Mouse (Mus musculus): ENCODE measurements around the gene Dut. TPM values are rescaled to one million over a fixed set of nuclear protein-coding genes. Genes with fewer than 3 reads are reported as not detected.

The Dut gene
- 100 to 1,000 TPM in 1 of 3 experiments, 10 to 100 TPM in 2; 40.9 to 169 (median 51.5) TPM for polyA plus RNA-seq (2017; shearing (Covaris generic))

DNA sequence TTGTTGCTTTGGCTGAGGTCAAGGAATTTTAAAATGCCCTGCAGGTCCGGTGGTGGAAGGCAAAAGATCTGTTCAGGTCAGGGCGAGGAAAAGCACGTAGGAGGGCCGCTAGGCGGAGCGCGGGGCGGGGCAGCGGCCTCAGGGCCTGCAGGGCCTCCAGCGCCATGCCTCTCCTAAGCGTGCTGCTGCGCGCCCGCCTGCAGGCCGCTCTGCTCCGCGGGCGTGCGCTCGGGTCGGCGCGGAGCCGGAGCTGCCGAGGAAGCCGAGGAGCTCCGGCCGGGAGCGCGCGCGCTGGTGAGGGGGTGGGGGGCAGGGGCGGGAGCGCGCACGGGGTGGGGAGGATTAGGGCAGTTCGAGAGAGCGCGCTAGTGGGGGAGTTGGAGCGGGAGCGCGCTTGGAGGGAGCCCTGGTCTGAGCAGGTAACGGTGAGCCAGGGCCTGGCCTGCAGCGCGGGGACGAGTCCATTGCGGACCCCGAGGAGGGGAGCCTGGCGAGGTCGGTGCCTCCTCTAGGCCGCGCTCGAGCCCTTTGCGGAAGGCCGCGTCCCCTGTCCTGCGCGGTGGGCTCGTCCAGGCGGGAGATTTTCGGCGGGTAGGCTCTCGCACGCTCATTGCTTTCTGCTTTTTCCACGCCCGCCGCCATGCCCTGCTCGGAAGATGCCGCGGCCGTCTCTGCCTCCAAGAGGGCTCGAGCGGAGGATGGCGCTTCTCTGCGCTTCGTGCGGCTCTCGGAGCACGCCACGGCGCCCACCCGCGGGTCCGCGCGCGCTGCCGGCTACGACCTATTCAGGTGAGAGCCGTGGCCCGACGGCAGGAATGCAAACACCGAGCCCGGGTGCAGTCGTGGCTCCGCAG, at the start of gene Dut:
Dut (plus strand) TSS at position 83 of the 854 bp plus-strand sequence.
- peak; percentile 94 for ATAC-seq

DNA sequence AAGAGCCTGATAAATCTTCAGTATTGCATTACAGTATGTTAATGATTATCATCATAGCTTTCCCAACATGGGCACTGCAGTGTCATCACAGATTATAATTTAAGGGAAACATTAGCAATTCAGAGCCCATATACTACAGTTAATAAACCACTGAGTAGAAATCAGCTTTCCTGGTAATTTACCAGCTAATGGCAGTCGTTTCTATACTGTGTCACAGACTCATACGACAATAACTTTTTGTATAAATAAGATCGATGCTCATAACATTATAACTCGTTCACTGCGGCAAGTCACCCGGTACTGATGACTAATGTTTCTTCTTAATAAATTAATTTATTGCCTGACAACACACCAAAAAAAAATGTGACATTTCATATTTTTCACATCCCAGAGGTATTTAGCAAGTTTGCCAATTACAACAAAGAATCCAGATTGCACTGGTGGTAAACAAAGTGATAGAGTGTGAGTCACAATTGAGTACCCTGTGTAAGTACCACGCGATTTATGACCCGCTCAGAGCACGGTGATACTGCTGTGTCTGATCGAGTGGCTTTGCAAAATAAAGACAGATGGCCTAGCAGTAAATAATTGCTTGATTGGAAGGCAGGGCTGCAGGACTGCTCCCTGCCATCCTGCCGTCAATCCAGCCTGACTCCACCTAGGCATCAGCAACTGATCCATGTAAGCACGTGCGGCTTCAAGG, 37.9 kb upstream of the Dut start:
- ATAC-seq = no peak

DNA sequence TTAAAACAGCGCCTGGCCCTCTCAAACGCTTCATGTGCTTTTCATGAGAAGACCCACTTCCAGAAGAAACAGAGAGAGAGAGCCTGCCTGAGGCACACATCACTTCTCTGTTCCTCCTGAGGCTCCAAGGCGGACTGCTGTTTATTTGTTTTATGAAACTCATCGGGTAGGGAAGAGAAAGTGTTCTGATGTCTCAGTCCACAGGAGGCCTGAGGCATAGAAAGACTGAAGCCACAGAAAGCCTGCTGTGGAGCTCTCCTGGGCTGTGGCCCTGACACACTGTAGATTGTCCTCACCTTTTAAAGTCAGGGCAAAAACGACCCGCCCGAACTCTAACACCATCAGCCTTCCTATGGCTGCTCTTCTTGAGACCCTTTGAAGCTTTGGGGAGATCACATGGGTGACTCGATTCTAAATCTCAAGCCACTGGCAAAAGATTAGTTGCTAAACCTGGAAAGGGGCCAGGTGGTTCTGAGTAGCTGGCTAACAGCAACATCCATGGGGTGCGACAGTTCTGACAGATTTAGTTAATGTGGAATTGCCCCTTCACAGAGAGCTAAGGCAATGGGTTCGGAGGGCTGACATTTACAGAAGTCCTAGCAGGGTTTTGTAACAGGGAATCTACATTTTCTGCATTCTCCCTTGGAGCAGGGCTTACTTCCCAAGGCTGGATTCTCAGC, 35.0 kb upstream of the Dut start:
- no peak for ATAC-seq

DNA sequence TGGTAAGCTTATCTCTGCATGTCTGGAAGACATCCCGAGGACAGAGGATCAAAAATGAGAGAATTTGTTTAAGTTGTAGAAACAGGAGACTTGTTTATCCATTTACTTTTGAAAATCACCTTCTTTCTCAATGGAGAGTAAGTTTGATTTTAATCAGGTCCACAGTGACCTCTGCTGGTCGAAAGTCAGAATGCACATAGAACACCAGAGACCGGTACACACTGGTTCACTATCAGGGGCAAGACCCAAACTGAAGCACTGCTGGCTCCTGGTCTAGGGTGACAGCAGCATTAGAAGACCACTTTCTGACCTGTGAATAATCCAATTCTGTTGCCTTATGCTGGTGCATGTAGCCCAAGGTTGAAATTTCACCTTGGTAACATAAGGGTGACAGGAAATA, 32.4 kb upstream of the Dut start:
- peak; percentile 65 for ATAC-seq

DNA sequence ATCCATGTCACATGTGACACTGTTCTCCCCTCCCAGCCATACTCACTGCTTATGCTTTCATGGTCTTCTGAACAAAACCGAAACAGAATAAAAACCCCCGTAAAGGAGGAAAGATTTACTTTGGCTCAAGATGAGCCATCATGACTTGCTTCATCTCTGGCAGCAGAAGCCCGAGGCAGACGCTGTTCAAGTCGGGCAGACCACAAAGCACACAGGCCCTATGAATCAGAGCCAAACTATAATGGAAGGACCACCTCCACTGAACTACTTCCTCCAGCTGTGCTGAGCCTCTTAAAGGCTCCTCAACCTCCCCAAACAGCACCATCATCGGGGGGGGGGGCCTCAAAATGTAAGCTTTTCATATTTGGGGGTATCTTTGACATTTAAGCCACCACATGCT, 29.7 kb upstream of the Dut start:
- ATAC-seq = no peak

DNA sequence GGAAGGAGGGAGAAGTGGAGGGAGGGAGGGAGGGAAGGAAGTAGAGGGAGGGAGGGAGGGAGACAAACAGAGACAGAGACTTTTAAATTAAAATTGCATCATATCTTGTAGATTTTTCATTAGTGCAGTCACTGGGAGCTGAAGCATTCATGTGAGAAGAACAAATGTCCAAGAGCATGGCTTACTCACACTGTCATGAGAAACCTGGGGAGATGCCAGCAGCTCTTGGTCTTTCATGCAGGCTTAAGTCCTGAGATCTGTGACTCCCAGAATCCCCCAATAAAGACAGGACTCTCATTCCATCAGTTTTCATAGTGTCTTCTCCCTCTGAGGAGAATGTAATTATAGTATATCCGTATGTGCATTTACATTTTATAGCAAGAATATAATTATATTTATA, 28.4 kb upstream of the Dut start:
- ATAC-seq = no peak

DNA sequence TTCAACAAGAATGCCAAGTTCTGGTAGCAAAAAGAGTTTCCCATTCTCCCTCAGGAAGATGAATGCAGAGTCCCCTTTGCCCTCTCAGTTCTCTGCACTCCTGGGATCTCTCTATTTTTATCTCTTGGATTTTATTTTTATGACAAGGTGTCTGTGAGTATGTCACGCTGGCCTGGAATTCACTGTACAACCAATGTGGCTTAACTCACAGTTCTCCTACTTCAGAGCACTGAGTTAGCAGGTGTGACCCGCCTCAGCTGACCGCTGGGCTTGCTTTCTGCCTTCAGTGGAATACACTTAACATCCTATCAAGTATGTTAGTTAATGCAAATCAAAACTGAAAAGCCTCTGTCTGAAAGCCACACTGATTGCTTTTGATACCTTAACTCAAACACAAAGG, 27.7 kb upstream of the Dut start:
- ATAC-seq = no peak

DNA sequence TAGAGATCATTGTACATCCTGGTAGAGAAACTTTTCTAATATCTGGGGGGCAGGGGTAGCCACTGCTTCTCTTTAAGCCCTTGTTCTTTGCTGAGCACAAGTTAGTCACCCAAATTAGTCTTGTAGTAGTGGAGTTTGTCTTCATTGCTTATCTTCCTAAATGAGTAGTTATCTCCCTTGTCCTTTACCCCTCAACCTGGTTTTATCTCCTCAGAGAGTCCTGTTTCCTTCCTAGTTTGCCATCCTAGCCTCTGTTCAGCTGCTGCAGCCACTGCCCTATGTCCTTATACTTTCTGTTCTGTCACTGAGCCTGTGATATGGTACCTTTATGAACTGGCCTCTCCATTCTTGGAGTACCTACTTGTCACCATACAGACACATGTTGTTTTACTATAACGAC, 25.3 kb upstream of the Dut start:
- no peak for ATAC-seq

DNA sequence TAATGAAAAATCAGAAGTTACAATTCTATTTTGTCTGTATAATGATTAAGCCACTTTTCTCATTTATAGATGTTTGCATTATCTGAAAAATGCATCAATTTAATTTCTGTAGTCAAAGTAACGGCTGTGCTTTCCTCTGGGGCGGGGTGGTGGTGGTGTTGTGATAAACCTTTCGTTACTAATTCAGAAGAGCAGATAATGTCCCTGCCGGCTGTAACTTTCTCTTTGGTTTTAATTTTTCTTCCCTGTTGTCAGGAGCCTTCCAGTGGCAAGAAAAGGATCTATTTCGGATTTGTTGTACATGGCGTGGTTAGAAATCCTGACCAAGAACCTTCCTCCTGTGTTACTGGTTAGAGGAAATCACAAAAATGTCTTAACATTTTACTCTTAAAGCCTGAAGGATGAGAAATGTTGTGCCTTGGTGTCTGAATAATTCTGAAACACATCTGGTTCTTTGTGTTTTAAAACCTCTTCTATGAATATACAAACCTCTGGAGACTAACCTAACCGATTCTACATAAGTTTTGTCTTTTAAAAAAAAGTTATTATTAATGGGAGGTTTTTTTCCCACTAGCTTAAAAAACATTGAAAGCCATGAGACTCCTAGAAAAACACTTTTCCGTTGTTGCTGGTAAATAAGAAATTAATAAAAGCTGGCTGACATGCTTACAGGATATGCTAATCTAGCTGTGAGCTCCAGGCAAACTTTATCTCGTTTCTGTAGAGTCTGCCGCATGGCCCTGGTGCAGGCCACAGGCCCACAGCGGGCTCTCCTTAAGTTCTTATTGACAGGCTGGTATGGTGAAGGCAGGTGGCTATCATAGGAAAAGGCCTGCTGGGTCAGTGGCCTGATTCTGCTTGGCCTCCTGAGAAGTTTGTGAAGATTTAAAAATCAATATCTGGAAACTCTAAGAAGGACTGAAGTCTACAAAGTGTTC, 18.2 kb upstream of the Dut start:
- no peak for ATAC-seq

DNA sequence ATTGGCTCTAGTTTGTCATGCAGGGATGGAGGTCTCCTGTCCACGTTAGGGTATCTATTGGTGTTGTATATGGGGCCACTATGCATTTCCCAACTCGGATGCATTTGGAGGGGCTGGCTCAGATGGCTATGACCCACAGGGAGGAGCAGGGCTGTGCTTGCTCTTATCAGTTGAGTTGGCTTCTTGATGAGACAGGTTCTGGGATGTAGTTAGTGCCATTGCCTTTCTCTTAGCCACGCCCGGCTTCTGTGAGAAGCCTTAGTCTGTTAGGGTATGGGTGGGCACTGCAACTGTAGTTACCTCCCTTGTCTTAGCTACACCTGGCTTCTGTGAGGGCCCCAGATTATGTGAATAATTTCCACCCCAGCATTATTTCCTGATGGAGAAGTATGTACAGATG, 14.8 kb upstream of the Dut start:
- ATAC-seq = no peak

DNA sequence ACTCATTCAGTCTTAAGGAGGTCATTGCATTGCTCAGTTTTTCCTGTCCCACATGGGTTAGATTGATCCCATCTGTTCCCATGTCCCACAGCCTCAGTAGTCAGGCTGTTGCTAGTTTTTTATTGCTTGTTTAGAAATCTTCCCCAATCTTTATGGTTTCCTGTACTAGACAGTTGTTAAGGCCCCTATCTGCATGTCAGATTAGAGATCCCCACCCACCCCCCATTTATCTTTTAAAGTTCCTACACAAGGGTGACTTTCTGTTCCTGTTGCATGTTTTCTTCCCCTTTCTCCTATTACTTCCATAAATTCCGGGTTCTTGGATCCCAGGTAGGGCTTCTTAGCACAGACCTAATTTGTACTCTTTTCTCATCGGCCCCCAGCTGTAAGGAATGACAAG, 13.5 kb upstream of the Dut start:
- ATAC-seq = no peak

DNA sequence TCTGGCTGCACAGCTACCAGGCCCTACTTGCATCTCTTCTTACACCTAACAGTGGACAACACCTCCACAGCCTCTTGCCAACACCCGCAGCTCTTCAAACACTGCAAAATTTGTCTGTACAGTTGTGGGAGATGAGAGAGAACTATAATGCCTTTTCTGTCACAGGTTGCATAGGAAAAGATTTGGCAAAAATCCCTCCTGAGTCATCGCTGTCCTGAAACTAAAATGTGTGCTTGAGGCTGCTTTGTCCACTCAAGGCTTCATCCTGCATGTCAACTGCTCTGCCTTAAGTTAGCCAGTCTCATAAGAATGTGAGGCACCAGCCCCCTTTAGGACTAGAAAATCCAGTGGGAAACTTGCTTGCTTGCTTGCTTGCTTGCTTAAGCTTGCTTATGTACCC, 12.9 kb upstream of the Dut start:
- no peak for ATAC-seq

DNA sequence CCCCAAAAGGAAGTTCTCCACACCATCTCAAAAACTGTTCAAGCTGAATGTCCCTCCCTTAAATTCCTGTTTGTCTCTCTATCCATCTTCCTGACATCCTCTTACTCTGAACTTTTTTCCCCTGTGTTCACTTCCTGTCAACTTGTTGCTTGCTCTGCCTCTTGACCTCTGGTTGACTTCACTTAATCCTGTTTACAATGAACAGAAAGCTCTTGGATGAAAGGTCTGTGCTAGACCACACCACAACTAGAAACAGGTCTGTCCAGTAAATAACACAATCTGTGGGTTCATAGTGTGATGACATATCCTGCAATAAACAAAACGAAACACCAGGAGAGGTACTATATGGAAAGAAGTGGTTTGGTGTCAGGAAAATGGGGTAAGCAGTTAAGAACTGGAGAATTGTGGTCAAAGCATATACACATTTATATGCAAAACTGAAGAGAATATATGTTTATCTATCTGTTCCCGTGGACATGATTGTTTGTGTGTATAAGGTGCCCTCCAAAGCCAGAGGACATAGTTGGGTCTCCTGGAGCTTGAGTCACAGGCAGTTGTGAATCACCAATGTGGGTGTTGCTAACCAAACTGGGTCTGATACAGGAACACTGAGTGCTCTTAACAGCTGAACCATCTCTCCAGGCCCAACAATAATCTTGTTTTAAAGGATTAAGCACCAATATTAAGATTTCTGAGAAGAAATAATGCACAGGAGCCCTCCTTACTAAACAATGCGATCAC, 1.3 kb upstream of the Dut start:
- no peak for ATAC-seq

DNA sequence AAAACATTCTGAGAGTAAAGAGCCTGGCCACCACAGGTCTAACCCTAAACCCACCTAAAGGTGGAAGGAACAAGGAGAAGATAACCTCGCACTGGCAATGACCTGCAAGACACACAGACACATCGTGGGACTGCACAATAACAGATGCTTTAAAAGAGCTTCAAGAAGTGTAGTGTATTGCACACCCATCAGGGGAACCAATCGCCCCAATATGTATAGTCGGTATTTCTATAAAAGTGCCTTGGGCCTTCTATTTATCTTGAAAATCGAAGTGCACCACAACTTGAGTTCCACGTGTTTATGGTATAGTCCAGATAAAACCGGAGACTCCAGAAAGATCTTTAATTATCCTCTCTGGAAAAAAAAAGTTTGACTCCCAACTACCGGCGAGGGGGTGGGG, 321 bp upstream of the Dut start:
- no peak for ATAC-seq

DNA sequence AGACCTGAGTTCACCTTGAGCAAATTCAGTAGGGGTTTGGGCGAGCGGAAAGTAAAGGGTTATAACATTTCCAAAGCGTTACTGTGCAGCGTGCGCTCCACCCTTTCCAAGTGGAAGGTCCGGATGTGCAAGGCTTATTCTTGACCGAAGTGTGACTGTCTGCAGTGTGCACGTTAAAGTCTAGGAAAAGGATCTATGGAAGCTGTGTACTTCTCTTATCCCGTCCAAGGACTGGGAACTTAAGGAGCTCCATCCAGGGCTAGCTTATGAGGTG, 909 bp downstream of the Dut start:
- no peak for ATAC-seq

DNA sequence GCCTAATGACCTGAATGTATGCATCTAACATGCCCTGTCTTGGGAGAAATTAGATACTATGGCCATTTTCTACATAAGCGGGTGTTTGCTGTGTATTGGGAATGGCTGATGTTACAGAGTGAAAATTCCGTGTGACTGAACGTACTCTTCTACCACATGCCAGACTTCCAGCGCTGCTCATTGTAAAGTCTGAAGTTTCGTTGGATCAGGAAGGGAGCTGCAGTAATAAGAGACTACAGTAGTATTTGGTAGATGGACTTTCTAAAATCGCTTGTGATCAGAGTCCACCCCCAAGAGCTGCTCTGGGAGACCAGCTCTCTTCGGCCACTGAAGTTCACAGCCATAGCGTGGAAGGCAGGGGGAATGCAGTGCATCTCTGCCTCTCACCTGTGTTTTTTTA, 1.3 kb downstream of the Dut start:
- no peak for ATAC-seq

DNA sequence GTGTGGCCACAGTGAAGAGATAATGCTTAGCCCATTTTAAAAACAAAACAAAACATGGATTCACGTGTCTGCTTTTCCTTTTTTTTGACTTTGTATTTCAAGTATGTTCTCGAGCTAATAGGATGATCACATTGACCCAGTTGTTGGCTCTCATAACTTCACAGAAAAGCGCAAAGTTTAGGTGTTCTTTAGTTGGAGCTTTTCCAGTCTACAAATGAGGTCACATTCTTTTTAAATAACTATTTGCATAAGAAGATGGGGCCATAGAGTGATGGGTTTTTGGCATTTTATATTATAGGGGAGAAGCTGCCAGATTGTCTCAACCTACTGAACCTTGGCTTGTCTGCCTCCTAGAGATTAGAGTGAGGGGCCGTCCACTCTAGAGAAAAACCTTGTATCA, 2.3 kb downstream of the Dut start:
- no peak for ATAC-seq

DNA sequence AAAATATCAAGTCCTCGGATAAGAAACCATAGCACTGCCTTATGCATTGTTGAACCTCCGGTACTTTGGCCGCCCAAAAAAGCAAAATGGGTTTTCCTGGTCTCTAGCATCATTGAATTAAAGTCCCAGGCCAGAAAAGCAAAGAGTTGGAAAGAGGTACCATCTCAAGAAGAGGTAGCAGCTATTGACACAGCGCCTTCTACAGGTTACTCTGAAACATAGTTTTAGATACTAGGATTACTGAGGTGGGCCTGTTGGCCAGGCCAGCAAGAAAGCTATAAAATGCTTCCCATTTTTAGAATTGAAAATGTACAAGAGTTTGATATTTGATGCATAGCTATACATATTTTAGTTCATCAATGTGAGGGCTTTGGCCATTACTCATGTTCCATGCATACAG, 2.9 kb downstream of the Dut start:
- no peak for ATAC-seq

DNA sequence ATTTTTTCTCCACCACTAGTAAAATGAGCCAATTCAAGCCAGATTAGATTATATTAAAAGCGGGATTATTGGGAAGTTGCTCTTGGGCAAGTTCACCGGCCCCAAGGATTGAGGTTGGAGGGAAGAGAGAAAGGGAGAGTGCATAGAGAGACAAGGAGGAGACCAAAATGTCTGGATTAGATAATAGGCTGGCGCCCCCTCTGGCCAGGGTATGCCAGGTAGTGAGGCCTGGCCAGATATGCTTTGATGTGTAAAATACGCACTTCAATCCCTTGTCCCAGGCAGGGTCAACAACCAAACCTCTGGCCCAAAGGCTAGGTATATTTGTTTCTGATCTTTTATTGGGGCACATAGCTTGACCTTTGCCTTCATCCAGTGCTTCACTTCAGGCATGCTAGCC, 4.8 kb downstream of the Dut start:
- no peak for ATAC-seq

DNA sequence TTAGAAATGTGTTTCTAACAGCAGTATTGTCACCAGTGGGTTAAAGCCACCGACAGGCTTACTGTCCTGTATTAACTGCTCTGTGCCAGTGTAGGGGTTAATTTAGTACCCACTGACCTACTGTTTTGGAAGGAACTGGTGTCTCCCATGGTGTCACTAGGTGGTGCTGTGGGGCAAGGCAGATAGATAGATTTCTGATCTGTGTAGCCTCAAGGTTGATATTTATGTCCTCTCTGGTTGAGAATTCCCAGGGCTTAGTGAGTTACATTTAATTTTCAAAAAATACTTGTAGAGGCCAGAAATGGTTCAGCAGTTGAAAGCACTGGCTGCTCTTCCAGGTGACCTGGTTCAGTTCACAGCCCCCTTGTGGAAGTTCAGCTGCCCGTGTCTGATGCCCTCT, 5.3 kb downstream of the Dut start:
- no peak for ATAC-seq

DNA sequence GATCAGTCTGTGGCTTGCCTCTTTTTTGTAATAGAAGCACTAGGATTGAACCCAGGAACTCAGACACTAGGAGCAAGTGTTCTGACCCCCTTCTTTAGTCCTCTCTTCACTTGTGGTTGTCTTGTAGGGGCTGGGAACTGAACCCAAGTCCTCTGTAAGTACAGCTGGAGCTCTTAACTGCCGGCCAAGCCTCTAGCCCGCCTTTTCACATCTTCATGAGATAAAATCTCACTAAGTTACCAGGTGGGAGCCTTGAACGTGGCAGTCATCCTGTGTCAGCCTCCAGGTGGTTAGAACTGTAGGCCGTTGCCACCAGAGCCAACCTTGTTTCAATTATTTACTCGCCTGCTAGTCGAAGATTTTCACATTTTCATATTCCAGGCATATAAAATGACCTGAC, 6.7 kb downstream of the Dut start:
- ATAC-seq = no peak

DNA sequence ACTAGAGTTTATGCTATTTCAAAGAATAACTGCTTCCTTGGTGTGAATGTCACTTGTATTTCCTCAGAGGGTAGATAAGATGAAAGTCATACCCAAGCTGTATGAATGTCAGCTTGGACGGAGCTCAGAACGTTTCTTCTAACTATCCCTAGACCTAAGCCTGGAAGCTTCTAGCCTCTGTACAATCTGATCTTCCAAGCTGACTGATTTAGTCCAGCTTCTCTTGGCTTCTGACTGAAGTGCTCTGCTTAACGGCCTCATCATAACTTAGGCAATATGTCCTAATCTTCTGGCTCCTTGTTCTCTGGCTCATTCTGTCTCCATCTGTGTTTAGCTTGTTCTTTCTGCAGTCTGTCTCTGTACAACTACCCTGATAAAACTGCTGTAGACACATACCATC, 7.6 kb downstream of the Dut start:
- no peak for ATAC-seq
